Mouse (Mus musculus) CH12.LX (cell line): Measurements from ENCODE around the gene Gmpr. TPM values are rescaled to one million over a fixed set of nuclear protein-coding genes. Genes with fewer than 3 reads are reported as not detected.

ENCODE experiments used
- DNase-seq: peaks from one replicate; pipeline ENCODE4 v3.0.0-alpha.2; 2013; ENCODE audit errors: extremely low read depth
- H3K27ac ChIP-seq: 2 replicates; pipeline ENCODE4 v1.5.1; 2012; ENCODE audit warnings: low read depth, mild to moderate bottlenecking, control low read depth, moderate library complexity; ENCODE audit not compliant: insufficient read depth
- H3K27me3 ChIP-seq: replicated peaks from 2 replicates; pipeline ENCODE3; 2012; ENCODE audit warnings: inconsistent platforms
- H3K36me3 ChIP-seq, 2 experiments: replicated peaks in 1 of 2; 2 replicates each; pipeline versions ENCODE3 to v1.6.1; 2012; ENCODE audit warnings: inconsistent platforms in 1 of 2, low read length in 1 of 2, mild to moderate bottlenecking in 1 of 2, mixed read lengths in 1 of 2, moderate library complexity in 1 of 2; ENCODE audit not compliant: control insufficient read depth in 1 of 2, insufficient read depth in 1 of 2
- H3K4me1 ChIP-seq, 2 experiments: 2 replicates each; pipeline ENCODE4 v1.6.1; 2012; ENCODE audit warnings: inconsistent platforms in 1 of 2, moderate library complexity in 1 of 2; ENCODE audit not compliant: insufficient read depth in 2 of 2, control insufficient read depth in 1 of 2
- H3K4me2 ChIP-seq: 2 replicates; pipeline ENCODE4 v1.6.1; 2012; ENCODE audit warnings: low read depth, mild to moderate bottlenecking, control low read depth; ENCODE audit not compliant: poor library complexity, insufficient read depth, severe bottlenecking
- H3K4me3 ChIP-seq, 3 experiments: fragments of 150-350 bp in 1 of 3; sonication (generic) in 1 of 3; replicated peaks in 1 of 3; 2 replicates each; pipeline versions ENCODE3 to v1.5.1; 2011 to 2012; ENCODE audit warnings: low read depth in 2 of 3, low read length in 2 of 3, mild to moderate bottlenecking in 2 of 3, moderate library complexity in 2 of 3, control low read depth in 1 of 3, improper control_type of control experiment in 1 of 3, inconsistent platforms in 1 of 3, mixed read lengths in 1 of 3; ENCODE audit not compliant: poor library complexity in 1 of 3
- H3K79me2 ChIP-seq: replicated peaks from 2 replicates; pipeline ENCODE4 v1.6.1; 2012; ENCODE audit warnings: mild to moderate bottlenecking, moderate library complexity; ENCODE audit not compliant: control insufficient read depth, poor library complexity, insufficient read depth, severe bottlenecking; ENCODE audit errors: extremely low read depth
- H3K9ac ChIP-seq: 2 replicates; pipeline ENCODE4 v1.6.1; 2012; ENCODE audit warnings: low read depth, mild to moderate bottlenecking, control low read depth, moderate library complexity; ENCODE audit not compliant: insufficient read depth
- H3K9me3 ChIP-seq: replicated peaks from 2 replicates; pipeline ENCODE3; 2012; ENCODE audit warnings: low read length, inconsistent platforms, mixed read lengths
- CHD1 ChIP-seq: IDR thresholded peaks from 2 replicates; pipeline ENCODE4 v1.6.1; 2012; ENCODE audit warnings: low read depth, low read length, improper control_type of control experiment, inconsistent platforms
- CHD2 ChIP-seq: IDR thresholded peaks from 2 replicates; pipeline ENCODE4 v1.6.1; 2011; ENCODE audit warnings: low read length, improper control_type of control experiment
- CTCF ChIP-seq, 2 experiments: IDR thresholded peaks in 1 of 2; conservative IDR thresholded peaks in 1 of 2; 2 replicates each; pipeline ENCODE4 v1.5.1; 2011 to 2012; ENCODE audit warnings: low read depth in 2 of 2, low read length in 2 of 2, improper control_type of control experiment in 1 of 2, inconsistent platforms in 1 of 2, mild to moderate bottlenecking in 1 of 2, moderate library complexity in 1 of 2
- ETS1 ChIP-seq: conservative IDR thresholded peaks from 2 replicates; pipeline ENCODE4 v1.6.1; 2012; ENCODE audit warnings: low read depth, mild to moderate bottlenecking, inconsistent platforms, low read length, improper control_type of control experiment, moderate library complexity
- JUND ChIP-seq: conservative IDR thresholded peaks from 2 replicates; pipeline ENCODE4 v1.6.1; 2011; ENCODE audit warnings: low read depth, low read length, improper control_type of control experiment
- MAX ChIP-seq: IDR thresholded peaks from 2 replicates; pipeline ENCODE4 v1.6.1; 2011; ENCODE audit warnings: low read length, improper control_type of control experiment
- MAZ ChIP-seq: IDR thresholded peaks from 2 replicates; pipeline ENCODE4 v1.6.1; 2012; ENCODE audit warnings: low read depth, mild to moderate bottlenecking, inconsistent platforms, low read length, improper control_type of control experiment, moderate library complexity
- PAX5 ChIP-seq: IDR thresholded peaks from 2 replicates; pipeline ENCODE4 v1.6.1; 2012; ENCODE audit warnings: low read length, inconsistent platforms, mixed read lengths
- SIN3A ChIP-seq: IDR thresholded peaks from 2 replicates; pipeline ENCODE4 v1.6.1; 2012; ENCODE audit warnings: low read length, improper control_type of control experiment, inconsistent platforms
- TBP ChIP-seq: conservative IDR thresholded peaks from 2 replicates; pipeline ENCODE4 v1.6.1; 2011; ENCODE audit warnings: low read depth, low read length, improper control_type of control experiment
- UBTF ChIP-seq: IDR thresholded peaks from 2 replicates; pipeline ENCODE4 v1.6.1; 2012; ENCODE audit warnings: low read depth, mild to moderate bottlenecking, inconsistent platforms, low read length, improper control_type of control experiment, moderate library complexity
- ZMIZ1 ChIP-seq: IDR thresholded peaks from 2 replicates; pipeline ENCODE4 v1.6.1; 2012; ENCODE audit warnings: low read depth, mild to moderate bottlenecking, inconsistent platforms, low read length, improper control_type of control experiment
- dilution Hi-C: fragments of 300-500 bp; cut with MboI; formaldehyde crosslinking; loops from 2 replicates; pipeline ENCODE4 v1.14.3; 2020; ENCODE audit warnings: low sequenced_read_pairs; ENCODE audit not compliant: extremely low pct_unique_long_range_greater_than_20kb, extremely low pct_ligation_motif_present
- in situ Hi-C: fragments of 300-500 bp; cut with MboI; formaldehyde crosslinking; loops from 3 replicates; pipeline ENCODE4 v1.14.3; 2019; ENCODE audit warnings: low sequenced_read_pairs, low pct_ligation_motif_present, low pct_unique_long_range_greater_than_20kb, mixed read lengths
- polyA plus RNA-seq: library from polyadenylated mRNA; unstranded; fragments of >175 nt; gene quantifications from 2 replicates; pipeline ENCODE4 v1.2.1, GENCODE M21; 2012; ENCODE audit warnings: low read depth; ENCODE audit not compliant: insufficient read length
- total RNA-seq, 2 experiments: library from RNA; depleted of rRNA; stranded (reverse); fragments of 300-350 nt in 1 of 2; fragments of >200 nt in 1 of 2; gene quantifications; 2 replicates each; pipeline ENCODE4 v1.2.3; 2012 to 2014

The Gmpr gene
- total and polyA plus RNA-seq, 3 experiments: 0.55 to 2.2 (median 1.0) TPM

DNA sequence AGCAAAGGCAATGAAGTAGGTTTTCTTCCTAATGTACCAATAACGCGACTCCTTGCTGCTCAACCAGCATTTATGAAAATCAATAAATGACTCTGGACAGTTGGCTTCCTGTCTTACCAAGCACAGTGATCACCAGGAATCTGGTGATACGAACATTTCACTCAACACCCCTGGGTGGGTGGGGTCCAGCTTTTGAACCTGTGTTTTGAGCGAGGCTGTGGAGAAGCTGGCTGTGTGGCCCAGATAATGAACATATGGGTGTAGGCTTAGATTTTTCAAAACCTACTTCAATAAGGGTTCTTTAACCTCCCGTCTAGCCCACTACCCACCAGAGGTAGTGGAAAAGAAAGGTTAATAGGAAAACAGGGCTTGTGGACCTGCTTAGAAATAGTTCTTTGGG, 4.5 kb upstream of the Gmpr start:
- no peak for DNase-seq

DNA sequence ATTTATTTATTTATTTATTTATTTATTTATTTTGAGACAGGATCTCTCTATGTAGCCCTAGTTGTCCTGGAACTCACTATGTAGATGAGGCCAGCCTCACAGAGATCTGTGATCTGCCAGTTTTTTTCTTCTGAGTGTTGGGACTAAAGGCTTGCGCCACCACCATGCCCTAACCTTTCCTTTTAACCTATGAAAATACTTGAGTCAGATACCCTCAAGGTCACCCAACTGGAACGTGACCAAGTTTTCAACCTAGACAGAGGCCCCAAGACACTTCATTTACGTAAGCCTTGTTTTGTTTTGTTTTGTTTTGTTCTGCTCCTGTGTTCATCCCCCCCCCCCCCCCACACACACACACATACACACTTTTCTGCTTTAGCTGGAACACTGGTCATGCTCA, 1.7 kb upstream of the Gmpr start:
- Histone ChIP-seq H3K9ac (no peak overlapping the region), H3K27me3 (peaks cover 9% of the 10 kb centered on the region), H3K79me2 (no peaks in the 10 kb centered on the region), H3K4me3 (no peak overlapping the region), H3K4me2 (no peak overlapping the region), H3K36me3 (no peaks in the 10 kb centered on the region), H3K4me1 (no peaks in the 10 kb centered on the region), H3K9me3 (no peaks in the 10 kb centered on the region), H3K27ac (no peak overlapping the region)
- DNase-seq: no peak
- TF ChIP-seq TBP (no peak), CTCF (conservative IDR thresholded peaks at IDR 0.05 in 1 of 2, IDR thresholded peaks at IDR 0.05 in 1 of 2; ENCODE audit: low read depth in 2 of 2, low read length in 2 of 2) (no peak), MAZ (no peak), CHD2 (no peak)
- dilution Hi-C loops (no loop called here), in situ Hi-C loops (no loop called here)

More for the DNA sequence above, 4.5 kb upstream of the Gmpr start:
- H3K9ac ChIP-seq: no peak overlapping the region
- H3K4me3 ChIP-seq: no peak overlapping the region
- in situ Hi-C loops (no loop called here), dilution Hi-C loops (no loop called here)
- no peak overlapping the region for H3K27ac ChIP-seq
- H3K36me3 ChIP-seq: no peaks in the 10 kb centered on the region
- H3K27me3 ChIP-seq: peaks cover 7% of the 10 kb centered on the region
- no peak for TF ChIP-seq UBTF
- no peak for TF ChIP-seq ETS1
- no peak for TF ChIP-seq SIN3A
- no peak for TF ChIP-seq MAX
- no peak overlapping the region for H3K4me2 ChIP-seq
- no peaks in the 10 kb centered on the region for H3K9me3 ChIP-seq
- no peaks in the 10 kb centered on the region for H3K79me2 ChIP-seq
- H3K4me1 ChIP-seq: no peaks in the 10 kb centered on the region

DNA sequence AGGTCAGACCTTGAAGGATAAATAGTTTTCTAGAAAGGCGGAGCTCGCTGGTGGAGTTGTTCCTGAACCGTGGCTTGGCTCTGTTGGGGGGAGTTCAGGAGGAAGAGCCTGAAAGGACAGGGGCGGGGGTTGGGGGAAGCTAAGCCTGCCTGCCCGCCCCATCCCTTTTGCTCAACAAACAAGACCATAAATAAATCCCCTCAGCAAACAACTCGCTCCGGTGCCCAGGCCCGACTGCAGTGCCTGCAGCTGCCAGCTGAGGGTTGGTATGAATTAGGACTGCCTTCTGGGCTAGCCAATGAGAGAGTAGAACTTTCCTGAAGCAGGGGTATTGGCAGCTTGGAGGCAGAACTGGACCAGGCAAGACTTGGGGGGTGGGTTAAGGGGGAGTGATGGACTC, 1.3 kb downstream of the Gmpr start:
- DNase-seq: no peak
- H3K27me3 ChIP-seq: peaks cover 6% of the 10 kb centered on the region
- dilution Hi-C loops: no loop called here
- H3K4me2 ChIP-seq: no peak overlapping the region
- H3K4me3 ChIP-seq: no peak overlapping the region
- H3K36me3 ChIP-seq: no peaks in the 10 kb centered on the region
- H3K27ac ChIP-seq: no peak overlapping the region
- no peaks in the 10 kb centered on the region for H3K79me2 ChIP-seq
- no peak for TF ChIP-seq ZMIZ1
- TF ChIP-seq JUND: no peak
- TF ChIP-seq PAX5: no peak
- TF ChIP-seq CHD1: no peak
- TF ChIP-seq, all 38 proteins: peak for 0
- in situ Hi-C loops: no loop called here
- H3K4me1 ChIP-seq: peaks cover 0 to 4% of the 10 kb centered on the region in 2 experiments; a peak in 2 of 4 replicates
- no peaks in the 10 kb centered on the region for H3K9me3 ChIP-seq
- H3K9ac ChIP-seq: no peak overlapping the region
